Mouse (Mus musculus): ENCODE data around the gene Dlx4.

Dlx4 gene

DNA sequence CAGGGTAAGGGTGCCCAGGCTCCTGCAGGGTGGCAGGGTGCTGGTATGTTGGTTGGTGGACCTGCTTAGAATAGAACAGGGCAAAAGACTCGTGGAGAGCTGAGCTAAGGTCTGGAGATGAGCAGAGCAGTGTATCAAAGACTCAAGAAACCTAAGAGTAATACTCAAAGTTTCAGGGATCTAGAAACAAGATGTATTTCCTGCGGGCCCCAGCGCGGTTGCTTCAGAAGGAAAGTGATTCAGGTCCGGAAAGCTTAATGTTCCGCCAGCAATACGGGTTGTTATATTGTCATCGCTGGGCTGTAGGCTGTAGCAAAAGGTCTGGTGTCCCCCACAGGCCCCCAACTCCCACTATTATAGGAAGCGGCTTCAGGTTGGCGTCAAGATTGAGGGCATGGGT, 3.8 kb downstream of the Dlx4 start:
- DNase-seq = no peak

DNA sequence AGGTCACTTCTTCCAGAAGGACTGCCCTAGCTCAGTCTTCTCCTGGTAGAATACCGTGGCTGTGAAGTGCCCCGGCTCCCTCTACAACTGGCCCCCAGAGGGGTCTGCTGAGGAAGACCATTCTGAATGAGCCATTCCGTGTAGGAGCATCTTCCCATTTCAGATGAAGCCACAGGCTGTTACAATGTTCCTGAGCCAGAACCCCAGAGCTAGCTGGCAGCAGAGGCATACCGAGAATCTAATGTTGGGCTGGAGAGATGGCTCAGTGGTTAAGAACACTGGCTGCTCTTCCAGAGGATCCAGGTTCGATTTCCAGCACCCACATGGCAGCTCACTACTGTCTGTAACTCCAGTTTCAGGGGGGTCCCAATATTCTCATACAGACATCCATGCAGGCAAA, 6.2 kb downstream of the Dlx4 start:
- DNase-seq = no peak

DNA sequence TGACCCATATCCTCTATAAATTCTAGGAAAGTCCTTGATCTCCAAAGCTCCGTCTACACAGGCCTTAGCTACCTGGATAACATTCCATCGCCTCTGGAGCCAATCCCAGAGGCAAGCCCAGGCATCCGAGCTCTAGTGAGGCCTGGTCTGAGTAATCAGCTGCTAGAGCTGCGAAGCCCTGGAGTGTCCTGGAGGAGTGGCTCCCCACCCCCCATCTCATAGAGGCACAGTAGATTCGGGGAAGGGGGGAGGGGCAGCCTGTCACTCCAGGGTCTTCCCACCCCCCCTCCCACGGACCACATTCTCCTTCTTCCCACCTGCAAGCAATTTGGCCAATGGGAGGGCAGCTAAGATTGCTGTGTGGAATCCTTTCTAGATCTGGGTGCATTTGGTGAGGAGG, 8.8 kb downstream of the Dlx4 start:
- no peak for DNase-seq

DNA sequence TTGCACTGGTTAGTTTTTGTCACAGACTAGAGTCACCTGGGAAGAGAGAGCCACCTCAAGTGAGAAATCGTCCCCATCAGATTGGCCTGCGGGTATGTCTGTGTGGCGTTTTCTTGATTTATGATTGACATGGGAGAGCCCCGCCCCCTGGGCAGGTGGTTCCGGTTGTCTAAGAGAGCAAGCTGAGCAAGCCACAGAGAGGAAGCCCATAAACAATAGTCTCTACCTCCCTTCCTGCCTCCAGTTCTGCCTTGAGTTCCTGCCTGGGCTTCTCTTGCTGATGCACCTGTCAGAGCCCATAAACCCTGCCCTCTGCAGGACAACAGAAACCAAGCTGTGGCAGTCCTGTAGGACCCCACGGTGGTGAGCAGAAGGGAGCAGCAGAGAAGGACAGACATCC, 12.7 kb downstream of the Dlx4 start:
- no peak for DNase-seq

DNA sequence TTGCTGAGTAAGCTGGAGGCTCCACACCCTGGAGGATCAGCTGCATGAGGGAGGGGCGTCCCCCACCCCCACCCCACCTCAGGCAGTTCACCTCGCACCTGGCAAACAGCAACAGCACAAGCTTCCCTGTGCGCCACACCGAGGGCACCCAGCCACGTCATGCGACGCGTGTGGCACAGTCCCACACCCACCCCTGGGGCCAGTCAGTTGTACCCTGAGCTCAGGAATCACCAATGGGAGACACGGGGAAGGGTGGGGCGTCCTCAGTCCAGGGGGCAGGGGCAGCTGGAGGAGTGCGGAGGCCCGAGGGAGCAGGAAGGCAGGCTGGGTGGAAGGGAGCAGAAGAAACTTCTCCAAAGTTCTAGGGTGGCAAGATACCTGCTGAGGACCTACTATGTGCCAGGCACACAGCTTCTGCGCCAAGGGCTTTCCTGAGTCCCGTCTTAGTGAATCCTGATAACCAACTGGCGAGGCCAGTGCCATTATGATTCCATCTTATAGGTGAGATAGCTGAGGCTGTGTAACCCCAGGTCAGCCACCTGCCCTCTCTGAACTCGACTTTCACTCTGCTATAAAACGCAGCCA, 15.3 kb downstream of the Dlx4 start:
- no peak for DNase-seq

DNA sequence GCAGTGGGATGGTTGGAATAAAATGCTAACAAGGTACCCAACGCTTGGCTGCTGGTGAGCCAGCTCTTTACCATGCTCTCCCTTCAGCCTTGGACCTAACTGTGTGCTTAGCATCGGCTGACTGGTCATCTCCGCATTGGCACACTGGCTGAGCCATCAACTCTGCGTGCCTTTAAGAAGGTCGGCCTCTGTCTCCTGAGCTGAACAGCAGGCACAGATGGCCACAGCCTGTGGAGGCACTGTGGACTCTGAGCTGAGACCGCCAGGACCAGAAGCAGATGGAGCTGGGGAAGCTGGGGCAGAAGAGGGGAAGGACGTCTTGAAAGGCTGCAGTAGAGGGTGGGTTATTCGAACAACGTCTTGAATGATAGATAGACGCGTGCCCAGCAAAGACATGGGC, 17.7 kb downstream of the Dlx4 start:
- DNase-seq = no peak

DNA sequence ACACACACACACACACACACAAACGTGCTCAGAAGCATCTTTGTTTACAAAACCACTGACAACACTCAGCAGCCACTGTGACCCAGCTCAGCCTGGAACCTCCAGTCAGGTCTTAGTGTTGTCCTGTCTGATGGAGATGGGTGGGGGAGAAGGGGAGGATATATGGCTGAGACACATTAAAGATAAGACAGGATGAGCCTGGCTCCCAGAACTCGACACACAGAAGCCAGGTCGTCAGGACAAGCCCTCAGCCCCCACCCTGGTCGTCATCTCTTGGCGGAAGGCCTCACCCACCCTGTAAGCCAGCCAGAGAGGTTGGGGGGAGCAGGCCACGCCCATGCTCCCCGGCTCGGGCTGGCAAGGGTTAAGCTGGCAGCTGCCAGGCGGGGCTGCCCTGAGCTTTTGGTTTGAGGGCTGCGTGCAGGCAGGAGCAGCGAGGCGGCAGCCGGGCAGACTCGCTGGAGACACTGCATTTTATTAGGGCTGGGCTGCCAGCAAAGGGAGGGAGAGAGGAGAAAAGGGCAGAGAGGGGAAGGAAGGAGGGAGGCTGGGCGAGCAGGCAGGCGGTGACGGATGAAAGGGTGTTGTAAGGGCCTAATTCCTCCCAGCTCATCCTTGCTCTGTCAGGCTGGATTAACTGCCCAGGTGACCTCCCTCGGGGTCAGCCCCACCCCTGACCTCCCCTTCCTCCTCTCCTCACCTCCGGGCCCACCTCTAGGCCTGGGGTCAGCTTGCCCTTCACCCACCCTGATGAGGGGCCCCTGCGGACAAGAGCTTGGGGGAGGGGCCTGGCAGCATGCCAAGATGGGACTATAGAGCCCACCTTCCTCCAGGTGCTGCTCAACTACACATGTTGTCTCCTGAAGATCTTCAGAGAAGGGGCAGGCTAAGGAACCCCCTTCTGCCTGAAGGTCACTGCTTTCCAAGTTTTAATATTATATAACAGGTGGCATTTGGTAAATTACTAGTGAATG, 19.5 kb downstream of the Dlx4 start:
- no peak for DNase-seq

DNA sequence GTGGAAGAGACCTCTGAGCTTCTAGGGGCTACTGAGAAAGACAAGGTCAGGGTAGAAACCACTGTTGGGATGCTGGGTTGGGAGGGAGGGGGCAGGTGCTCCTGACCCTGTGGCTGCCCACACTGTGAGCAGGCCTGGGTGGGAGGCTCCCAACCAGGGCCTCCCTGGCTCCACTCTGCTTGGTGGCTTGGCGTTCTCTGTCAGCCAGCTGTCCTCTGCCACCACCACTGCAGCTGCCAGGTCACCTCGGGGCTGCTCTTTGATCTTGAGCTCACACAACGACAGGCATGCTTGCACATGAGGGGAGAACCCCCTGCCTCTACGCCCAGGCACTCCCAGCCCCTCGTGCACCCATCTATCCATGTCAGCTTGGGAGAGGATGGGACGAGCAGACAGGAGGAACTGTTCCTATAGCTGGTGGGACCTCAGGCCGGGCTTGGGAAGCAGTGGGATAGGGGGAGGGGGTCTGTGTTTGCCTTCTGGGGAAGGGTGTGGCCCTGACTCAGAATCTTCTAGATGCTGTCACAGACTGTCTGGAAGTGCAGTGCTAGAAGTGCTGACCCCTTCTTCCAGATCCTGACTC, 20.6 kb downstream of the Dlx4 start:
- no peak for DNase-seq

DNA sequence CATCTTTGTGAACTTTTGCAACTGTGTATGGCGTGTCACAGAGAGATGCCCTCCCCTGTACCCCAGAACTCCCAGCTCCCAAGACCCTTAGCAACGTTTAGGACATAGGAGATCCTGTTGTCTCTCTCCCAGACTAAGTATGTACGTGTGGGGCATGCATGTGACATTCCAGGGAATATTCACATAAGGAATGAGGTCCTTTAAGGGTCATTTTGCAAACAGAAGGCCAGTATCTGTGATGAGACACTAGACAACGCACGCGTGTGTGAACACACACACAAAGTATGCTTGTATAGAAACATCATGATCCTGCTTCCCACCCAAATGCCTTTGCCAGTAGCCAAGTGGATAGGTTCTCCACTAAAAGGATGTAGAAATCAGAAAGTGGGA, 24.0 kb downstream of the Dlx4 start:
- DNase-seq = no peak

DNA sequence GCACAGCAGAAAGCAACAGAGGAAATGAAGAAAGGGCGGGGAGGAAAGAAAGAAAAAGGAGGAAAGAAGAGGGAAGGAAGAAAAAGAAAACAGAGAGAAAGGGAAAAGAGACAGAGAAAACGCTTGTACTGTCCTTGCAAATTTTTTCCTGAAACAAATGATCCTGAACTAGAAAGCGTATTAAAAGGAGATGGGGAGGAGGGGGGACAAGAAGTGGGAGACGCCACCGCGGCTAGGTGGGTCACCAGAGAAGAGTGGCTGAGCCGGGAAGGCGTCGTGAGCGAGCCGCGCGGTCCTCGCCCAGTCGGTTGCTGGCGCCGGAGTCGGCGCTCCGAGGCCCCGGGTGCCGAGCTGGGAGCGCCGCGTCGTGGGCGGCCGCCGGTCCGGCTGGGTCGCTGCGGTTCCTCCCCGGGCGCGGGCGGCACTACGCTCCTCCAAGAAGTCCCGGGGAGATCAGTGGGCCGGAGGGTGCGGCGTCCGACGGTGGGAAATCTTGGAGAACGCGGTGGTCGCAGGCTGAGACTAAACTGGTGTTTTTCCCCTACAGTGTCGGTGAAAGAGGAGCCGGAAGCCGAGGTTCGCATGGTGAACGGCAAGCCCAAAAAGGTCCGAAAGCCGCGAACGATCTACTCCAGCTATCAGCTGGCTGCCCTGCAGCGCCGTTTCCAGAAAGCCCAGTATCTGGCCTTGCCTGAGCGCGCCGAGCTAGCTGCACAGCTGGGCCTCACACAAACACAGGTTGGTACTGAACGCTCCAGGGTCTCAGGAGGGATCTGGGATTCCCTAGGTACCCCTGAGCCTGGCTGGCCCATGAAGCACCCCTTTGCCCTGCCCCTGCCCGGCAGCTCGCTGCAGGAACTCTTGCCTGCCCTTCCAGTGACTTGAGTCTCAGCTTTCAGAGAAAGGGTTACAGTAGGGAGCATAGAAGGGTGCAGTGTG, 24.6 kb downstream of the Dlx4 start:
- DNase-seq = no peak

DNA sequence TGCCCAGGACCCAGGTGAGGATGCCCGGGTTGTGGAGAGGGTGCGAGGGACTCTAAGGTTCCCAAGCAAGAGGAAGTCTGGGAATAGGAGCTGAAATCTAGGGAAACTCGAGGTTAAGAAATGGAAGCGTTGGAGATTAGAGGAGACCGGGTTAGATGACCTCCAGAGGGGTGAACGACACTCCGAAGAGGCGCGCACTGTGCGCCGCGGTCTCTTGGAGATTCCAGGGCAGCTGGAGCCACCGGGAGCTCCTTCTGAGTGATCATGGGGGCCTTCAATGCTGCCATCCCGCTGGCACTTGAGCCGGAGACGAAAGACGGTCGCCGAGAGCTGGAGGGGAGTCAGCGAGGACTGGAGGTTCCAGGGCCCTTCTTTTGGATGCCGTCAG, 25.4 kb downstream of the Dlx4 start:
- no peak for DNase-seq

DNA sequence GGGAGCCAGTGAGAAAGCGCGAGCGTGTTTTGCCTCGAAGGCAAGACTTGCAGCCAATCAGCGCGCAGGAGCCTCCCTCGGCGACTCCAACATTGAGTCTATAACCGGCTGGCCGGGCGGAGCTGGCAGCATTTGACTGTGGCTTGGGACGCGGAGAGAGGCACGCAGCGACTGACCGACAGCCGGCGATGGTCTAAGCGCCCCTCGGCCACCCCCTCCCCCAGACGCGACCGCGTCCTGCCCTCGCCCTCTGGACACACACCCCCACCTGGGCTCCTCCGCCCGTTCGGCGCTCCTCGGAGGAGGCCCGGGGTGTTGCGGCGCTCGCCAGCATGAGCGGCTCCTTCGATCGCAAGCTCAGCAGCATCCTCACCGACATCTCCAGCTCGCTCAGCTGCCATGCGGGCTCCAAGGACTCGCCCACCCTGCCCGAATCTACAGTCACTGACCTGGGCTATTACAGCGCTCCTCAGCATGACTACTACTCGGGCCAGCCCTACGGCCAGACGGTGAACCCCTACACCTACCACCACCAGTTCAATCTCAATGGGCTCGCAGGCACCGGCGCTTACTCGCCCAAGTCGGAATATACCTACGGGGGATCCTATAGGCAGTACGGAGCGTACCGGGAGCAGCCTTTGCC, 26.0 kb downstream of the Dlx4 start, which contains the start of gene Dlx3:
Gene Dlx3 (plus strand): TSS at position 130 of the 643 bp plus-strand sequence.
- DNase-seq = no peak

DNA sequence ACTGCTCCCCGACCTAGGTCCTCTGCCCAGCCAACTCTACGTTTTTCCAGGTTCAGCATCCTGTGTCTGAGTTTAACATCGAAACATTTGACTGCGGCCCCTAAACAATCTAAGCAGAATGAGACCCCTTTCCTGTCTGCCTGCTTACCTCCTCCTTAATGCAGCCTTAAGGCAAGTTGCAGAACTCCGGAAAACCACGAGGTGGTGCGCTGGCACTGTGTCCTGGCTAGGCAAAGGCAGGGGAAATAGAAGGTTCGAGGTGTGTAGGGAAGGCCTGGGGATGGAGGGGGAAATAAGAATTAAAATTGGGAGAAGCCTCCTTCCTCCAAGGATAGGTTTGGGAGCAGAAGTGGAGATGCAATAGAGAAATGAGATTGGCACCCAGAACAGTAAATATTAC, 27.6 kb downstream of the Dlx4 start:
- peak; percentile 93 for DNase-seq

DNA sequence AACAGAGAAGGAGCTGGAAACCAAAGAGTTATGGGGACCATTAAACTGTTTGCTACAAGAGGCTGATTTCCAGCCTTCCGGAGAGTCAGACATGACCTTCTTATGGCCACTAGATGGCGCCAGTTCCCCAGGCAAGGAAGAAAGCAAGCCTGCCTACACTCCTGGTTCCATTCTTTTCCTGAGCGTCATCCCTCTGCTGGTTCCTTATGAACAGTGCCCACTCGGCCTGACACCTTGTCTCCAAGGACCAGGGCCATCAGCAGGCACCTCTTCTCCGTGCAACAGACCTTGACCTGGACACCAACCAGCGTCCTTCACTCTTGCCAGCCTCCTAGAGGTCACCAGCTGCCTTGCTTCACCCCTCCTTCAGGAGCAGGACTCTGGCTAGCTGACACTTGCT, 29.0 kb downstream of the Dlx4 start:
- peak; percentile 94 for DNase-seq

DNA sequence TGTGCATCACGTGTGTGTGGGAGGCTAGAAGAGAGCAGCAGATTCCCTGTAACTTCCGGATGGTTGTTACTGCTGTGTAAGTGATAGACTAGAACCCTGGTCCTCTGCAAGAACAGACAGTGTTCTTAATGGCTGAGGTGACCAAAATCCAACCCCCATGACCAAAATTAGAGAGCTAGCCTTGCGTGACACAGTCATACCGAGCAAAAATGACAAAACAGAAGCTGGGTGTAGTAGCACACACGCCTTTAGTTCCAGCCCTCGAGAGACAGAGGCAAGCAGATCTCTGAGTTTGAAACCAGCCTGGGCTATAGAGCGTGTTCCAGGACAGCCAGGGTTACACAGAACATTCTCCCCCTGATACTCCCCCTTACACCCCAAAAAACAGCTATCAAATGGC, 36.0 kb downstream of the Dlx4 start:
- DNase-seq = no peak

DNA sequence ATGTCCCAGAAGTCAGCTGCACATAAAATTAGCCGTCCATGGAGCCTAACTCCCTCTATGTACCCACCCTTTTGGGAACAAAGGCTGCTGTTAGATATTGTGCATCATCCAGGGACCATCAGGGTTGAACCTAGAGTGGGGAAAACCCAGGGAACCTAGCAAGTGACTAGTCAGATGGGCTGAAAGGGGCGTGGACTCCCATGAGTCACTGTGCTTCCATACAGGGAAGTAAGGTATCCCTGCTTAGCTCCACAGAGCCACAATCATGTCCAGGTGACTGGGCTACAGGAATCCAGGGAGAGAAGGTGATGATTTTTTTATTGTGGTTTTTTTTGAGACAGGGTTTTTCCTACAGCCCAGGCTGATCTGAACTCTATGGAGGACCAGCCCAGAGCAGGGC, 37.1 kb downstream of the Dlx4 start:
- no peak for DNase-seq

DNA sequence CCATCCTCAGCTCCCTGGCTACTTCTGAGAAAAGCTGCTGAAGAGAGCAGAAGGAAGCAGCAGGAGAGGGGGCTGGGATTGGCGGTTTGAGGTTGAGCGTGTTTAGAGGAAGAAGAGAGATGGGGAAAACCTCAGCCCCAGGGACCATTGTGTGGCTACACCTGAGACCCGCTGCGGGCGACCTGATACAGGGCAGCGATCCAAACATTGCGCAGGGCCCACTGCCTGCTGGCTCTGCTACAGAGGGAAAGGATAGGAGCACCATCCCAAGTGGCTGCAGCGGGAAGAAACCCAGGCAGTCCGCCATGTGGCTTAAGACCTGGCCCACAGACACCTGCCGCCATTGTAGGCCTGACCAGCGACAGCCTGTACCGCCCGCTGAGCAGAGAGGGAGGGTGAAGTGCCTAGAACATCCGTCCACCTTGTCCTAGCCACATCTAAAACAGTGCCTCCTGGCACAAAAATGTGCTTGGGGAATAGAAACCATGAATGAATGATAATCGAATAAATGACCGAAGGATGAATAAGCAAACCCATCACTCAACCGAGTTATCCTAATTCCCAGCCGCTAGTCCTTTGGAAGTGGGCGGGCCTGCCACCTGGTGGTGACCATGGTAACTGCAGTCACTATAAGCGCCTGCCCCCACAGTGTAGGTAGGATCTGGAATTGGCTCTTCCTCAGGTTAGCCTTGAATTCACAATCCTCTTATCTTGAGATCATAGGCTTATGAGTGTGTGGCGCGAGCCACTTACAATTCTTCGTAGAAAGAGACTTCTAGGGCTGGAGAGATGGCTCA, 39.4 kb downstream of the Dlx4 start:
- peak; percentile 95 for DNase-seq

DNA sequence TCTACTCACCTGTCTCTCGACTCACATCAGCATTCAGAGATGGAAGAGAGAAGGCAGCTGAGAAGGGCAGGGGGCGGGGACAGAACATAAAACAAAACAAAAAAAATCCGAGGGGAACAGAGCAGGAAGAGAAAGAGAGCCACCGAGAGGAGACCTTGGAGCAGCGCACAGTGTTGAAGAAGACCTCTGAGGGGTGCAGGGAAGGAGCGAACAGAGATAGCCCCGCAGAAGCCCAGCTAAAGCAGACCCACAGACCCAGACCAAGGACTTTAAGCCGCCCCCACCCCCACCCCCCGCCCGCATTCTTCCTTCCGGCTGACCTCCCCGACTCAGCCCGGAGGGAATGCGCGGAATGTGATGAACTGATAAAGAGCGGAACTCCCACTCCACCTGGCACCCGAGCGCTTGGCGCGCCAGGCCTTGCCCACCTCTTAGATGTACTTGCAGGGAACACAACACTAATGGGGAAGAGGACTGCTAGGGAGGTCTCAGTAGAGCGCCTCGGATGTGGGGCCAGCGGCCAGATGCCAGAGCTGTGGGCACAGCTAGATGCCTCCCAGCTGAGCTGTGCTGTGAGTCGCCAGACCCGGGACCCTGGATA, 40.7 kb downstream of the Dlx4 start:
- peak; percentile 92 for DNase-seq

DNA sequence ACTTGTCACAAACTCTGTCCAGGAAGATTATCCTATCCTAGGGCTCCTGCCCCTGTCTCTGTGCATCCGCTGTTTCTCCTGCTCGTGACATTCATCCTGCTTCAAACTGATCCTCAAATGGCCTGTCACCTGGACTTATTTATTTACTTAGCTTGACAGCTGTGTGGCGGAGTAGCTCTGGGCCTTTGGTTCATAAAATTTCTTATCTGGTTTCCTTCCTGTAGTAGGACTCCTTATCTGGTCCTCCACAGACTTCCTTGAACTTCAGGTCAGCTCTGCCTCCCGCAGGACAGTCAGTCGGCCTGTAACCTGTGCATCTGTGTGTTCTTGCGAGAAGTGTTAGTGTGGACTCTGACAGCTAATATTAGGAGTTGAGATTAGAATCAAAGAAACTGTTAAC, 41.8 kb downstream of the Dlx4 start:
- DNase-seq = peak; percentile 96

DNA sequence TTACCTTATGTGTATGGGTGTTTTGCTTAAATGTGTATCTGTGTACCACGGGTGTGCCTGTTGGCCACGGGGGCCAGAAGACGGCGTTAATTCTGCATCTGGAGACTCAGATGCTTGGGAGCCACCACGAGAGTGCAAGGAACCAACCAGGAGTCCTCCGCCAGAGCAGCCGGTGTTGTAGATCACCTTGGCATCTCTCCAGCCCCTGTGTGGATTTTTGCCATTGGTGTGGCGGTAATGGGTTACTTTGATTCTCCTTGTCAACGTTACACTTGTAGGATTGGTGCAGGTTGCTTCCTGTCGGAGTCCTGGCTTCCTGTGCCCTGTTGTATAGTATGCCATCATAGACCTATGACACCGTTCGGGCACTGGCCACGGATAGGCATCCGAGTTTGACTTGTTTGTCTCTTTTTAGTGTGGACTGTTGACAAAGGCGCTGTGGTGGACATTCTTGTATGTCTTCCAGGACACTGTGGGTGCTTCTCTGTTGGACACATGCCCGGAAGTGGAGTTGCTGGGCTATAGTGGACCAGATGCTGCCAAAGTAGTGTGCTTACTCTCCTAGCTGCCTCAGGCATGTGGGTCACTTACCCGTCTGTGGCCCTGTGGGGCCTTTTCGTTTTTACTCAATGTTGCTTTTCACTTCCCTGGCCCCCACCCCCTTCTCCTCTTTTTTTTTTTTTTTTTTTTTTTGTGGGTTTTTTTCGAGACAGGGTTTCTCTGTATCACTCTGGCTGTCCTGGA, 43.7 kb downstream of the Dlx4 start:
- DNase-seq = peak; percentile 87

All from heart, adult 11 months (tissue).